Mouse (Mus musculus) MEL (cell line): ENCODE measurements at regions not wholly inside any gene's neighbourhood (a gene's known extent, or its start where the extent isn't known, plus 50 kb on each side); places are given as distances from the start of the nearest gene placed in this dataset.

Source experiments
- DNase-seq: peaks from one replicate; pipeline ENCODE4 v3.0.0; 2011; ENCODE audit warnings: low read depth, low spot score
- H3K27ac ChIP-seq: 2 replicates; pipeline ENCODE4 v1.5.1; 2012; ENCODE audit warnings: low read depth, mild to moderate bottlenecking, control low read depth, low read length, moderate library complexity; ENCODE audit not compliant: control insufficient read depth
- H3K27me3 ChIP-seq, 2 experiments: fragments of 150-350 bp in 1 of 2; sonication (generic) in 1 of 2; 2 replicates each; pipeline ENCODE4 v1.6.1; 2012; ENCODE audit warnings: low read length in 2 of 2, mild to moderate bottlenecking in 2 of 2, improper control_type of control experiment in 1 of 2, moderate library complexity in 1 of 2; ENCODE audit not compliant: insufficient read depth in 2 of 2, control insufficient read depth in 1 of 2
- H3K36me3 ChIP-seq, 2 experiments: 2 replicates each; pipeline ENCODE4 v1.6.1; 2012 to 2014; ENCODE audit warnings: low read length in 2 of 2, improper control_type of control experiment in 1 of 2, inconsistent platforms in 1 of 2, mild to moderate bottlenecking in 1 of 2; ENCODE audit not compliant: insufficient read depth in 2 of 2, control insufficient read depth in 1 of 2
- H3K4me1 ChIP-seq, 2 experiments: fragments of 150-350 bp in 1 of 2; sonication (generic) in 1 of 2; 2 replicates each; pipeline ENCODE4 v1.6.1; 2012; ENCODE audit warnings: low read length in 2 of 2, improper control_type of control experiment in 1 of 2, mild to moderate bottlenecking in 1 of 2; ENCODE audit not compliant: insufficient read depth in 2 of 2, control insufficient read depth in 1 of 2
- H3K4me3 ChIP-seq, 2 experiments: fragments of 150-350 bp in 1 of 2; sonication (generic) in 1 of 2; 2 replicates each; pipeline ENCODE4 v1.5.1; 2012; ENCODE audit warnings: low read depth in 2 of 2, low read length in 2 of 2, mild to moderate bottlenecking in 2 of 2, moderate library complexity in 2 of 2, control low read depth in 1 of 2, improper control_type of control experiment in 1 of 2; ENCODE audit not compliant: control insufficient read depth in 1 of 2, insufficient read depth in 1 of 2
- H3K79me2 ChIP-seq: 2 replicates; pipeline ENCODE4 v1.6.1; 2012; ENCODE audit warnings: mild to moderate bottlenecking, low read length, moderate library complexity; ENCODE audit not compliant: control insufficient read depth, poor library complexity, insufficient read depth
- H3K9ac ChIP-seq: 2 replicates; pipeline ENCODE4 v1.6.1; 2012; ENCODE audit warnings: low read depth, mild to moderate bottlenecking, control low read depth, low read length, moderate library complexity; ENCODE audit not compliant: control insufficient read depth, poor library complexity, severe bottlenecking
- H3K9me3 ChIP-seq: fragments of 150-350 bp; sonication (generic); replicated peaks from 2 replicates; pipeline ENCODE4 v1.6.1; 2012; ENCODE audit warnings: mild to moderate bottlenecking, low read length, improper control_type of control experiment, moderate library complexity; ENCODE audit not compliant: insufficient read depth
- CTCF ChIP-seq, 3 experiments: IDR thresholded peaks in 2 of 3; conservative IDR thresholded peaks in 1 of 3; 2 replicates each; pipeline ENCODE4 v1.5.1; 2011 to 2012; ENCODE audit warnings: low read length in 3 of 3, low read depth in 2 of 3, mild to moderate bottlenecking in 2 of 3, improper control_type of control experiment in 1 of 3, inconsistent platforms in 1 of 3, mixed read lengths in 1 of 3, moderate library complexity in 1 of 3; ENCODE audit not compliant: control insufficient read depth in 1 of 3, insufficient read depth in 1 of 3, poor library complexity in 1 of 3, severe bottlenecking in 1 of 3
- E2F4 ChIP-seq: IDR thresholded peaks from 2 replicates; pipeline ENCODE4 v1.6.1; 2011; ENCODE audit warnings: low read depth, low read length, improper control_type of control experiment, borderline replicate concordance
- GATA1 ChIP-seq: IDR thresholded peaks from 2 replicates; pipeline ENCODE4 v1.6.1; 2011; ENCODE audit warnings: low read depth, low read length, improper control_type of control experiment
- HCFC1 ChIP-seq: IDR thresholded peaks from 2 replicates; pipeline ENCODE4 v1.6.1; 2012; ENCODE audit warnings: low read depth, mild to moderate bottlenecking, inconsistent platforms, low read length, improper control_type of control experiment, moderate library complexity
- MAX ChIP-seq: IDR thresholded peaks from 2 replicates; pipeline ENCODE4 v1.6.1; 2011; ENCODE audit warnings: low read length, improper control_type of control experiment
- MAZ ChIP-seq: IDR thresholded peaks from 2 replicates; pipeline ENCODE4 v1.6.1; 2012; ENCODE audit warnings: low read depth, mild to moderate bottlenecking, inconsistent platforms, low read length, improper control_type of control experiment
- MEF2A ChIP-seq: IDR thresholded peaks from 2 replicates; pipeline ENCODE4 v1.6.1; 2014; ENCODE audit warnings: low read depth, mild to moderate bottlenecking, inconsistent platforms, low read length, improper control_type of control experiment; ENCODE audit not compliant: poor library complexity, insufficient replicate concordance, severe bottlenecking; ENCODE audit errors: extremely low read depth
- MXI1 ChIP-seq: IDR thresholded peaks from 2 replicates; pipeline ENCODE4 v1.6.1; 2011; ENCODE audit warnings: mild to moderate bottlenecking, low read depth, low read length, improper control_type of control experiment
- MYB ChIP-seq: IDR thresholded peaks from 2 replicates; pipeline ENCODE4 v1.6.1; 2011; ENCODE audit warnings: mild to moderate bottlenecking, low read depth, low read length, improper control_type of control experiment
- NELFE ChIP-seq: IDR thresholded peaks from 2 replicates; pipeline ENCODE4 v1.6.1; 2011; ENCODE audit warnings: low read depth, low read length, improper control_type of control experiment
- NRF1 ChIP-seq: IDR thresholded peaks from 2 replicates; pipeline ENCODE4 v1.6.1; 2014; ENCODE audit warnings: low read depth, mild to moderate bottlenecking, inconsistent platforms, low read length, improper control_type of control experiment, moderate library complexity; ENCODE audit not compliant: poor library complexity, insufficient read depth, severe bottlenecking
- POLR2AphosphoS2 ChIP-seq: IDR thresholded peaks from 2 replicates; pipeline ENCODE4 v1.6.1; 2011; ENCODE audit warnings: low read length, improper control_type of control experiment
- POLR2AphosphoS5 ChIP-seq: IDR thresholded peaks from 2 replicates; pipeline ENCODE4 v1.6.1; 2012; ENCODE audit warnings: low read depth, borderline replicate concordance, mild to moderate bottlenecking, inconsistent platforms, low read length, moderate library complexity, mixed read lengths
- RAD21 ChIP-seq: IDR thresholded peaks from 2 replicates; pipeline ENCODE4 v1.6.1; 2011; ENCODE audit warnings: mild to moderate bottlenecking, low read depth, low read length, improper control_type of control experiment
- RCOR1 ChIP-seq: IDR thresholded peaks from 2 replicates; pipeline ENCODE4 v1.6.1; 2012; ENCODE audit warnings: low read depth, mild to moderate bottlenecking, inconsistent platforms, low read length, improper control_type of control experiment
- SIN3A ChIP-seq: IDR thresholded peaks from 2 replicates; pipeline ENCODE4 v1.6.1; 2012; ENCODE audit warnings: low read length, improper control_type of control experiment, inconsistent platforms
- SMC3 ChIP-seq: IDR thresholded peaks from 2 replicates; pipeline ENCODE4 v1.6.1; 2011; ENCODE audit warnings: low read depth, low read length, improper control_type of control experiment
- TCF12 ChIP-seq: IDR thresholded peaks from 2 replicates; pipeline ENCODE4 v1.6.1; 2014; ENCODE audit warnings: low read depth, mild to moderate bottlenecking, inconsistent platforms, low read length, improper control_type of control experiment, moderate library complexity
- ZKSCAN1 ChIP-seq: IDR thresholded peaks from 2 replicates; pipeline ENCODE4 v1.6.1; 2012; ENCODE audit warnings: low read depth, mild to moderate bottlenecking, inconsistent platforms, low read length, improper control_type of control experiment, moderate library complexity
- ZNF384 ChIP-seq: IDR thresholded peaks from 2 replicates; pipeline ENCODE4 v1.6.1; 2012; ENCODE audit warnings: low read depth, mild to moderate bottlenecking, inconsistent platforms, low read length, improper control_type of control experiment

- Histone ChIP-seq H3K79me2 (no peaks in the 10 kb centered on the region), H3K27me3 (no peaks in the 10 kb centered on the region)
- TF ChIP-seq HCFC1 (no peak), ZNF384 (no peak), POLR2AphosphoS5 (no peak), MYB (no peak), SIN3A (no peak), MAZ (no peak), NRF1 (no peak), POLR2AphosphoS2 (no peak), GATA1 (no peak), NELFE (no peak)
These were observed 132.4 kb upstream of the Topaz1 start for GRCm38 (mm10) chr9:122614579-122615252.

GRCm38 (mm10) chr9:122615351-122615750, 131.8 kb upstream of the Topaz1 start:
- Histone ChIP-seq H3K79me2 (no peaks in the 10 kb centered on the region), H3K27me3 (no peaks in the 10 kb centered on the region), H3K4me3 (no peak overlapping the region), H3K9ac (no peak overlapping the region), H3K4me1 (no peaks in the 10 kb centered on the region), H3K36me3 (no peaks in the 10 kb centered on the region), H3K27ac (no peak overlapping the region), H3K9me3 (no peaks in the 10 kb centered on the region)
- TF ChIP-seq RCOR1 (no peak), MAX (no peak), CTCF (IDR thresholded peaks at IDR 0.05 in 2 of 3, conservative IDR thresholded peaks at IDR 0.05 in 1 of 3; ENCODE audit: control insufficient read depth in 1 of 3, insufficient read depth in 1 of 3, low read depth in 2 of 3, low read length in 3 of 3, poor library complexity in 1 of 3, severe bottlenecking in 1 of 3) (peak; percentile 33 to 82 (median 58)), GATA1 (no peak), MEF2A (no peak), MAZ (no peak), MXI1 (no peak), POLR2AphosphoS2 (no peak), HCFC1 (no peak), SMC3 (peak; percentile 17; the same call in 1 of the 2 replicates), ZKSCAN1 (no peak), RAD21 (no peak; the same call in 1 of the 2 replicates), E2F4 (no peak), ZNF384 (no peak), TCF12 (no peak)
- DNase-seq, result peak; percentile 4

More at GRCm38 (mm10) chr9:122614579-122615252, 132.4 kb upstream of the Topaz1 start:
- no peaks in the 10 kb centered on the region for H3K4me1 ChIP-seq
- no peak overlapping the region for H3K9ac ChIP-seq
- H3K36me3 ChIP-seq, result no peaks in the 10 kb centered on the region
- H3K4me3 ChIP-seq, result no peak overlapping the region
- peak; percentile 2 for DNase-seq
- no peaks in the 10 kb centered on the region for H3K9me3 ChIP-seq
- no peak overlapping the region for H3K27ac ChIP-seq
